Mouse (Mus musculus): Measurements from ENCODE around the gene Gzmf. TPM values are rescaled to one million over a fixed set of nuclear protein-coding genes. Genes with fewer than 3 reads are reported as not detected.

The Gzmf gene
- polyA plus RNA-seq (2014; fragmentation: Illumina TruSeq; extraction: RNeasy Lipid Tissue Mini Kit (QIAGEN cat#74804); ENCODE audit: low read depth, low replicate concordance) = not detected

DNA sequence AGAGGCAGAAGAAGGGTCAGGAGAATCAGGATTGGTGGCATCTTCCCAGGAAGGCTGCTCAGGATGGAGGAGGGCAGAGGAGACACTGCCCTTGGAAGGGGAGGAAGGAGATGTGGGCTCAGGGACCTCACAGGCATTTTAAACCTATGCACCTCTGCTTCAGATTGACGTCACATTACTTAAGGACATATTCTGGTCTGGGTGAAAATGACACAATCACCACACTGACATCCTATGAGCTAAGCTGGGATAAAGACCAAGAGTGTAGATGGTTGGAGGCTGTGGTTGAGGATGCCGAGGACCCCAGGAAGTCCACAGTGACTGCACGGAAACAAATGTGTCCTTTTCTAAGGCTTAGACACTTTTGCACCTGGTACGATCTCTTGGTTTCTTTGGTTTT, at the start of gene Gzmf:
Gene Gzmf, minus strand, starts transcription at position 101 of the 400 bp plus-strand sequence.

DNA sequence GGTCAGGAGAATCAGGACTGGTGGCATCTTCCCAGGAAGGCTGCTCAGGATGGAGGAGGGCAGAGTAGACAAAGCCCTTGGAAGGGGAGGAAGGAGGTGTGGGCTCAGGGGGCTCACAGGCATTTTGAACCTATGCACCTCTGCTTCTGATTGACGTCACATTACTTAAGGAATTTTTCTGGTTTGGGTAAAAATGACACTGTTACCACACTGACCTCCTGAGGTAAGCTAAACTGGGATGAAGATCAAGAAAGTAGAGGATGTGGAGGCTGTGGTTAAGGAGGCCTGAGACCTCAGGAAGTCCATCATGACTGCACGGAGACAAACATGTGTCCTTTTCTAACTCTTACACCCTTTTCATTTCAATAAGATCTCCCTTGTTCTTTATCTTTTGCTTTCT, 23.3 kb upstream of the Gzmf start, which contains the start of gene Gzmc:
Gene Gzmc, minus strand, starts transcription at position 101 of the 400 bp plus-strand sequence.

DNA sequence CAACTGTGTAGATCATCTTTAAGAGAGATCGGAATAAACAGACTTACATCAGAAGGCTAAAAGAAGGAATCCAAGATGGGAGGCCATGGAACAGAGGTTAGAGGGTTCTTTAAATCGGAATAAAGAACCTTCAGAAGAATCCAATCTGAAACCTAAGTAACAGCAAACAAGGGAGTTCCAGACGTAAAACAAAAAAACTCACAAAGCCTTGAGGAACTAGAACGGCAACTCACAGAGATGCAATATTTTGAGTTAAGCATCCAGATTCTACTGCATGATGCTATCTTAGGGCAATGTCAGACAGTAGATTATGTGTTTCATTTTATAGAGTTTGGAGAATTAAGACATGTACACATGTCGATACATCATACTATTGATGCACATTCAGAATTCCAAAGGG, 36.7 kb downstream of the Gzmf start, which contains the start of gene Gzmn:
Gene Gzmn, minus strand, starts transcription at position 101 of the 400 bp plus-strand sequence.

DNA sequence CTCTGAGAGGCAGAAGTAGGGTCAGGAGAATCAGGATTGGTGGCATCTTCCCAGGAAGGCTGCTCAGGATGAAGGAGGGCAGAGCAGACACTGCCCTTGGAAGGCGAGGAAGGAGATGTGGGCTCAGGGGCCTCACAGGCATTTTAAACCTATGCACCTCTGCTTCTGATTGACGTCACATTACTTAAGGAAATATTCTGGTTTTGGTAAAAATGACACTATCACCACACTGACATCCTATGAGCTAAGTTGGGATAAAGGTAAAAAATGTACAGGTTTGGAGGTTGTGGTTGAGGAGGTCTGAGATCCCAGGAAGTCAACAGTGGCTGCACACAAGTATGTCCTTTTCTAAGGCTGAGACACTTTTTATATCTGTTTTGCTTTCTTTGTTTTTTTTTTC, 51.7 kb downstream of the Gzmf start, which contains the start of gene Gzmg:
Gene Gzmg, minus strand, starts transcription at position 101 of the 400 bp plus-strand sequence.

Other genes with a start within 250 kb of the Gzmf start
- not detected for gene Mcpt1, start 193.4 kb downstream of the Gzmf start, polyA plus RNA-seq (2014; fragmentation: Illumina TruSeq; extraction: RNeasy Lipid Tissue Mini Kit (QIAGEN cat#74804); ENCODE audit: low read depth, low replicate concordance)
- not detected for gene Mcpt9, start 180.9 kb downstream of the Gzmf start, polyA plus RNA-seq (2014; fragmentation: Illumina TruSeq; extraction: RNeasy Lipid Tissue Mini Kit (QIAGEN cat#74804); ENCODE audit: low read depth, low replicate concordance)
- gene Mcpt2, start 169.4 kb downstream of the Gzmf start, polyA plus RNA-seq (2014; fragmentation: Illumina TruSeq; extraction: RNeasy Lipid Tissue Mini Kit (QIAGEN cat#74804); ENCODE audit: low read depth, low replicate concordance) = not detected
- 7.4 TPM for gene Mcpt4, start 149.1 kb downstream of the Gzmf start, polyA plus RNA-seq (2014; fragmentation: Illumina TruSeq; extraction: RNeasy Lipid Tissue Mini Kit (QIAGEN cat#74804); ENCODE audit: low read depth, low replicate concordance)
- gene Mcpt8, start 126.1 kb downstream of the Gzmf start, polyA plus RNA-seq (2014; fragmentation: Illumina TruSeq; extraction: RNeasy Lipid Tissue Mini Kit (QIAGEN cat#74804); ENCODE audit: low read depth, low replicate concordance) = not detected
- not detected for gene Ctsg, start 108.8 kb downstream of the Gzmf start, polyA plus RNA-seq (2014; fragmentation: Illumina TruSeq; extraction: RNeasy Lipid Tissue Mini Kit (QIAGEN cat#74804); ENCODE audit: low read depth, low replicate concordance)
- gene Gzme, start 90.8 kb downstream of the Gzmf start, polyA plus RNA-seq (2014; fragmentation: Illumina TruSeq; extraction: RNeasy Lipid Tissue Mini Kit (QIAGEN cat#74804); ENCODE audit: low read depth, low replicate concordance) = not detected
- not detected for gene Gzmd, start 78.8 kb downstream of the Gzmf start, polyA plus RNA-seq (2014; fragmentation: Illumina TruSeq; extraction: RNeasy Lipid Tissue Mini Kit (QIAGEN cat#74804); ENCODE audit: low read depth, low replicate concordance)
- not detected for gene Gzmg, start 51.8 kb downstream of the Gzmf start, polyA plus RNA-seq (2014; fragmentation: Illumina TruSeq; extraction: RNeasy Lipid Tissue Mini Kit (QIAGEN cat#74804); ENCODE audit: low read depth, low replicate concordance)
- gene Gzmn, start 36.8 kb downstream of the Gzmf start, polyA plus RNA-seq (2014; fragmentation: Illumina TruSeq; extraction: RNeasy Lipid Tissue Mini Kit (QIAGEN cat#74804); ENCODE audit: low read depth, low replicate concordance) = 0.35 TPM
- 0.76 TPM for gene Gzmc, start 23.2 kb upstream of the Gzmf start, polyA plus RNA-seq (2014; fragmentation: Illumina TruSeq; extraction: RNeasy Lipid Tissue Mini Kit (QIAGEN cat#74804); ENCODE audit: low read depth, low replicate concordance)
- 1.4 TPM for gene Gzmb, start 50.8 kb upstream of the Gzmf start, polyA plus RNA-seq (2014; fragmentation: Illumina TruSeq; extraction: RNeasy Lipid Tissue Mini Kit (QIAGEN cat#74804); ENCODE audit: low read depth, low replicate concordance)
- gene Atp12a, start 153.7 kb upstream of the Gzmf start, polyA plus RNA-seq (2014; fragmentation: Illumina TruSeq; extraction: RNeasy Lipid Tissue Mini Kit (QIAGEN cat#74804); ENCODE audit: low read depth, low replicate concordance) = 0.50 TPM
- 2.8 TPM for gene Rnf17, start 191.2 kb upstream of the Gzmf start, polyA plus RNA-seq (2014; fragmentation: Illumina TruSeq; extraction: RNeasy Lipid Tissue Mini Kit (QIAGEN cat#74804); ENCODE audit: low read depth, low replicate concordance)